Mouse (Mus musculus) MEL (cell line): Measurements from ENCODE around the gene Psme2. TPM values are rescaled to one million over a fixed set of nuclear protein-coding genes. Genes with fewer than 3 reads are reported as not detected.
A peak's percentile ranks its signal among the peaks of the same experiment; 100 is the strongest.

Source experiments
- DNase-seq: peaks from one replicate; pipeline ENCODE4 v3.0.0; 2011; ENCODE audit warnings: low read depth, low spot score
- H3K27ac ChIP-seq: 2 replicates; pipeline ENCODE4 v1.5.1; 2012; ENCODE audit warnings: low read depth, mild to moderate bottlenecking, control low read depth, low read length, moderate library complexity; ENCODE audit not compliant: control insufficient read depth
- H3K27me3 ChIP-seq, 2 experiments: fragments of 150-350 bp in 1 of 2; sonication (generic) in 1 of 2; 2 replicates each; pipeline ENCODE4 v1.6.1; 2012; ENCODE audit warnings: low read length in 2 of 2, mild to moderate bottlenecking in 2 of 2, improper control_type of control experiment in 1 of 2, moderate library complexity in 1 of 2; ENCODE audit not compliant: insufficient read depth in 2 of 2, control insufficient read depth in 1 of 2
- H3K36me3 ChIP-seq, 2 experiments: 2 replicates each; pipeline ENCODE4 v1.6.1; 2012 to 2014; ENCODE audit warnings: low read length in 2 of 2, improper control_type of control experiment in 1 of 2, inconsistent platforms in 1 of 2, mild to moderate bottlenecking in 1 of 2; ENCODE audit not compliant: insufficient read depth in 2 of 2, control insufficient read depth in 1 of 2
- H3K4me1 ChIP-seq, 2 experiments: fragments of 150-350 bp in 1 of 2; sonication (generic) in 1 of 2; 2 replicates each; pipeline ENCODE4 v1.6.1; 2012; ENCODE audit warnings: low read length in 2 of 2, improper control_type of control experiment in 1 of 2, mild to moderate bottlenecking in 1 of 2; ENCODE audit not compliant: insufficient read depth in 2 of 2, control insufficient read depth in 1 of 2
- H3K4me3 ChIP-seq, 2 experiments: fragments of 150-350 bp in 1 of 2; sonication (generic) in 1 of 2; 2 replicates each; pipeline ENCODE4 v1.5.1; 2012; ENCODE audit warnings: low read depth in 2 of 2, low read length in 2 of 2, mild to moderate bottlenecking in 2 of 2, moderate library complexity in 2 of 2, control low read depth in 1 of 2, improper control_type of control experiment in 1 of 2; ENCODE audit not compliant: control insufficient read depth in 1 of 2, insufficient read depth in 1 of 2
- H3K79me2 ChIP-seq: 2 replicates; pipeline ENCODE4 v1.6.1; 2012; ENCODE audit warnings: mild to moderate bottlenecking, low read length, moderate library complexity; ENCODE audit not compliant: control insufficient read depth, poor library complexity, insufficient read depth
- H3K9ac ChIP-seq: 2 replicates; pipeline ENCODE4 v1.6.1; 2012; ENCODE audit warnings: low read depth, mild to moderate bottlenecking, control low read depth, low read length, moderate library complexity; ENCODE audit not compliant: control insufficient read depth, poor library complexity, severe bottlenecking
- H3K9me3 ChIP-seq: fragments of 150-350 bp; sonication (generic); replicated peaks from 2 replicates; pipeline ENCODE4 v1.6.1; 2012; ENCODE audit warnings: mild to moderate bottlenecking, low read length, improper control_type of control experiment, moderate library complexity; ENCODE audit not compliant: insufficient read depth
- BHLHE40 ChIP-seq: IDR thresholded peaks from 2 replicates; pipeline ENCODE4 v1.6.1; 2012; ENCODE audit warnings: low read depth, mild to moderate bottlenecking, inconsistent platforms, low read length, improper control_type of control experiment, borderline replicate concordance
- CHD1 ChIP-seq: IDR thresholded peaks from 2 replicates; pipeline ENCODE4 v1.6.1; 2012; ENCODE audit warnings: low read depth, mild to moderate bottlenecking, inconsistent platforms, low read length, improper control_type of control experiment
- CHD2 ChIP-seq: IDR thresholded peaks from 2 replicates; pipeline ENCODE4 v1.6.1; 2011; ENCODE audit warnings: low read length, improper control_type of control experiment
- CTCF ChIP-seq, 3 experiments: IDR thresholded peaks in 2 of 3; conservative IDR thresholded peaks in 1 of 3; 2 replicates each; pipeline ENCODE4 v1.5.1; 2011 to 2012; ENCODE audit warnings: low read length in 3 of 3, low read depth in 2 of 3, mild to moderate bottlenecking in 2 of 3, improper control_type of control experiment in 1 of 3, inconsistent platforms in 1 of 3, mixed read lengths in 1 of 3, moderate library complexity in 1 of 3; ENCODE audit not compliant: control insufficient read depth in 1 of 3, insufficient read depth in 1 of 3, poor library complexity in 1 of 3, severe bottlenecking in 1 of 3
- E2F4 ChIP-seq: IDR thresholded peaks from 2 replicates; pipeline ENCODE4 v1.6.1; 2011; ENCODE audit warnings: low read depth, low read length, improper control_type of control experiment, borderline replicate concordance
- ELF1 ChIP-seq: IDR thresholded peaks from 2 replicates; pipeline ENCODE4 v1.6.1; 2014; ENCODE audit warnings: low read depth, mild to moderate bottlenecking, inconsistent platforms, low read length, improper control_type of control experiment, moderate library complexity
- EP300 ChIP-seq, 2 experiments: IDR thresholded peaks; 2 replicates each; pipeline ENCODE4 v1.6.1; 2011; ENCODE audit warnings: improper control_type of control experiment in 2 of 2, low read length in 2 of 2, low read depth in 1 of 2, mild to moderate bottlenecking in 1 of 2
- ETS1 ChIP-seq: IDR thresholded peaks from 2 replicates; pipeline ENCODE4 v1.6.1; 2012; ENCODE audit warnings: low read depth, mild to moderate bottlenecking, inconsistent platforms, low read length, improper control_type of control experiment, moderate library complexity
- GATA1 ChIP-seq: IDR thresholded peaks from 2 replicates; pipeline ENCODE4 v1.6.1; 2011; ENCODE audit warnings: low read depth, low read length, improper control_type of control experiment
- HCFC1 ChIP-seq: IDR thresholded peaks from 2 replicates; pipeline ENCODE4 v1.6.1; 2012; ENCODE audit warnings: low read depth, mild to moderate bottlenecking, inconsistent platforms, low read length, improper control_type of control experiment, moderate library complexity
- JUND ChIP-seq: IDR thresholded peaks from 2 replicates; pipeline ENCODE4 v1.6.1; 2011; ENCODE audit warnings: low read depth, mild to moderate bottlenecking, improper control_type of control experiment, low read length
- MAFK ChIP-seq: IDR thresholded peaks from 2 replicates; pipeline ENCODE4 v1.6.1; 2011; ENCODE audit warnings: low read depth, mild to moderate bottlenecking, low read length, improper control_type of control experiment, borderline replicate concordance
- MAX ChIP-seq: IDR thresholded peaks from 2 replicates; pipeline ENCODE4 v1.6.1; 2011; ENCODE audit warnings: low read length, improper control_type of control experiment
- MAZ ChIP-seq: IDR thresholded peaks from 2 replicates; pipeline ENCODE4 v1.6.1; 2012; ENCODE audit warnings: low read depth, mild to moderate bottlenecking, inconsistent platforms, low read length, improper control_type of control experiment
- MEF2A ChIP-seq: IDR thresholded peaks from 2 replicates; pipeline ENCODE4 v1.6.1; 2014; ENCODE audit warnings: low read depth, mild to moderate bottlenecking, inconsistent platforms, low read length, improper control_type of control experiment; ENCODE audit not compliant: poor library complexity, insufficient replicate concordance, severe bottlenecking; ENCODE audit errors: extremely low read depth
- MXI1 ChIP-seq: IDR thresholded peaks from 2 replicates; pipeline ENCODE4 v1.6.1; 2011; ENCODE audit warnings: mild to moderate bottlenecking, low read depth, low read length, improper control_type of control experiment
- MYB ChIP-seq: IDR thresholded peaks from 2 replicates; pipeline ENCODE4 v1.6.1; 2011; ENCODE audit warnings: mild to moderate bottlenecking, low read depth, low read length, improper control_type of control experiment
- NELFE ChIP-seq: IDR thresholded peaks from 2 replicates; pipeline ENCODE4 v1.6.1; 2011; ENCODE audit warnings: low read depth, low read length, improper control_type of control experiment
- NRF1 ChIP-seq: IDR thresholded peaks from 2 replicates; pipeline ENCODE4 v1.6.1; 2014; ENCODE audit warnings: low read depth, mild to moderate bottlenecking, inconsistent platforms, low read length, improper control_type of control experiment, moderate library complexity; ENCODE audit not compliant: poor library complexity, insufficient read depth, severe bottlenecking
- POLR2A ChIP-seq, 2 experiments: IDR thresholded peaks; 2 replicates each; pipeline ENCODE4 v1.6.1; 2011 to 2012; ENCODE audit warnings: low read length in 2 of 2, mild to moderate bottlenecking in 2 of 2, control low read depth in 1 of 2, improper control_type of control experiment in 1 of 2, low read depth in 1 of 2, moderate library complexity in 1 of 2; ENCODE audit not compliant: control insufficient read depth in 1 of 2, insufficient read depth in 1 of 2, poor library complexity in 1 of 2
- POLR2AphosphoS2 ChIP-seq: IDR thresholded peaks from 2 replicates; pipeline ENCODE4 v1.6.1; 2011; ENCODE audit warnings: low read length, improper control_type of control experiment
- POLR2AphosphoS5 ChIP-seq: IDR thresholded peaks from 2 replicates; pipeline ENCODE4 v1.6.1; 2012; ENCODE audit warnings: low read depth, borderline replicate concordance, mild to moderate bottlenecking, inconsistent platforms, low read length, moderate library complexity, mixed read lengths
- RAD21 ChIP-seq: IDR thresholded peaks from 2 replicates; pipeline ENCODE4 v1.6.1; 2011; ENCODE audit warnings: mild to moderate bottlenecking, low read depth, low read length, improper control_type of control experiment
- RCOR1 ChIP-seq: IDR thresholded peaks from 2 replicates; pipeline ENCODE4 v1.6.1; 2012; ENCODE audit warnings: low read depth, mild to moderate bottlenecking, inconsistent platforms, low read length, improper control_type of control experiment
- SIN3A ChIP-seq: IDR thresholded peaks from 2 replicates; pipeline ENCODE4 v1.6.1; 2012; ENCODE audit warnings: low read length, improper control_type of control experiment, inconsistent platforms
- SMC3 ChIP-seq: IDR thresholded peaks from 2 replicates; pipeline ENCODE4 v1.6.1; 2011; ENCODE audit warnings: low read depth, low read length, improper control_type of control experiment
- TAL1 ChIP-seq: IDR thresholded peaks from 2 replicates; pipeline ENCODE4 v1.6.1; 2012; ENCODE audit warnings: mild to moderate bottlenecking, inconsistent platforms, low read length, moderate library complexity, mixed read lengths
- TBP ChIP-seq: IDR thresholded peaks from 2 replicates; pipeline ENCODE4 v1.8.0; 2011; ENCODE audit warnings: low read depth, low read length, improper control_type of control experiment
- UBTF ChIP-seq: IDR thresholded peaks from 2 replicates; pipeline ENCODE4 v1.6.1; 2012; ENCODE audit warnings: low read depth, mild to moderate bottlenecking, inconsistent platforms, low read length, improper control_type of control experiment, moderate library complexity, borderline replicate concordance; ENCODE audit not compliant: insufficient read depth
- USF1 ChIP-seq: IDR thresholded peaks from 2 replicates; pipeline ENCODE4 v1.6.1; 2014; ENCODE audit warnings: low read depth, mild to moderate bottlenecking, inconsistent platforms, low read length, improper control_type of control experiment, moderate library complexity
- USF2 ChIP-seq, 2 experiments: IDR thresholded peaks; 2 replicates each; pipeline ENCODE4 v1.6.1; 2011 to 2012; ENCODE audit warnings: improper control_type of control experiment in 2 of 2, low read length in 2 of 2, borderline replicate concordance in 1 of 2, inconsistent platforms in 1 of 2, low read depth in 1 of 2, mild to moderate bottlenecking in 1 of 2; ENCODE audit not compliant: insufficient read depth in 1 of 2
- ZKSCAN1 ChIP-seq: IDR thresholded peaks from 2 replicates; pipeline ENCODE4 v1.6.1; 2012; ENCODE audit warnings: low read depth, mild to moderate bottlenecking, inconsistent platforms, low read length, improper control_type of control experiment, moderate library complexity
- ZNF384 ChIP-seq: IDR thresholded peaks from 2 replicates; pipeline ENCODE4 v1.6.1; 2012; ENCODE audit warnings: low read depth, mild to moderate bottlenecking, inconsistent platforms, low read length, improper control_type of control experiment
- polyA plus RNA-seq, 2 experiments: library from polyadenylated mRNA; stranded (reverse) in 1 of 2; unstranded in 1 of 2; fragments of >175 nt in 1 of 2; fragments of >200 nt in 1 of 2; gene quantifications; 2 replicates each; pipeline versions ENCODE4 v1.2.1 to v1.2.4; 2012; ENCODE audit warnings: low replicate concordance in 2 of 2, low read depth in 1 of 2; ENCODE audit not compliant: insufficient read length in 2 of 2, insufficient read depth in 1 of 2, missing spikeins in 1 of 2
- total RNA-seq: library from RNA; depleted of rRNA; stranded (reverse); fragments of 300-350 nt; gene quantifications from 2 replicates; pipeline ENCODE4 v1.2.3, GENCODE M21; 2012

Psme2 gene
- total and polyA plus RNA-seq, 3 experiments: 143 to 231 TPM; not detected in 1

DNA sequence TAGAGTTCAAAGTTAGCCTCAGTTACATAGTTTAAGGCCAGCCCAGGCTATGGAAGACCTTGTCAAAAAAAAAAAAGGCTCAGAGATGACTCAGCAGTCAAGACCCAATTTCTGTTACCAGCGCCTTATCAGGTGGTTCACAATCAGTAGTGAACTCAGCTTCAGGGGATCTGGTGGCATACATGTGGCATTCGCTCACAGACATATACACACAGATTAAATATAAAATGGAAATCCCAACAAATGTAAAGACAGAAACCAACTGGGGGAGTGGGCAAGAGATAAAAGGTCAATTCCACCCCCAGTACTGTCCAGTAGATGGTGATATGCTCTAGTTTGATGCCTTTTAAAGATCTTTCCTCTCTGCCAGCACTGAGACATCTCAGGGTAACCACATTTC lies 4.8 kb downstream of the Psme2 start (continued):
- TF ChIP-seq TAL1 (peak; percentile 33; the same call in 1 of the 2 replicates), CHD1 (no peak), TBP (no peak), UBTF (no peak), CHD2 (no peak), POLR2AphosphoS5 (no peak), MXI1 (peak; percentile 77; the same call in 1 of the 2 replicates), USF1 (no peak), ELF1 (no peak; the same call in 1 of the 2 replicates), ZKSCAN1 (peak; percentile 76; the same call in 1 of the 2 replicates), NELFE (no peak), USF2 (IDR thresholded peaks at IDR 0.05; ENCODE audit: borderline replicate concordance in 1 of 2, insufficient read depth in 1 of 2, low read depth in 1 of 2, low read length in 2 of 2) (no peak), SMC3 (no peak), MAFK (peak; percentile 95)

GRCm38 (mm10) chr14:55585566-55585960 lies 5.3 kb downstream of the Psme2 start:
- Histone ChIP-seq H3K79me2 (peaks cover 12% of the 10 kb centered on the region), H3K27me3 (no peaks in the 10 kb centered on the region), H3K9ac (peak overlapping the region; percentile 73), H3K27ac (peak overlapping the region; percentile 100), H3K4me1 (peaks cover 3 to 41% of the 10 kb centered on the region in 2 experiments), H3K9me3 (no peaks in the 10 kb centered on the region), H3K36me3 (peaks cover 0 to 34% of the 10 kb centered on the region in 2 experiments; a peak in 2 of 4 replicates), H3K4me3 (peak overlapping the region; percentile 78 to 82)
- DNase-seq: peak; percentile 81
- TF ChIP-seq JUND: 0 out of 2 replicates have a peak, but pooled peaks have one; percentile 24
- peak; percentile 96 for TF ChIP-seq GATA1
- no peak for TF ChIP-seq UBTF
- TF ChIP-seq BHLHE40: 0 out of 2 replicates have a peak, but pooled peaks have one; percentile 10
- TF ChIP-seq ETS1: peak; percentile 75
- peak; percentile 60; the same call in 1 of the 2 replicates for TF ChIP-seq RCOR1
- TF ChIP-seq MAX: no peak; the same call in 1 of the 2 replicates
- TF ChIP-seq NELFE: no peak; the same call in 1 of the 2 replicates
- TF ChIP-seq NRF1: no peak
- no peak for TF ChIP-seq CTCF (IDR thresholded peaks at IDR 0.05 in 2 of 3, conservative IDR thresholded peaks at IDR 0.05 in 1 of 3; ENCODE audit: control insufficient read depth in 1 of 3, insufficient read depth in 1 of 3, low read depth in 2 of 3, low read length in 3 of 3, poor library complexity in 1 of 3, severe bottlenecking in 1 of 3)
- TF ChIP-seq MYB: peak; percentile 88
- no peak for TF ChIP-seq MXI1
- TF ChIP-seq POLR2AphosphoS2: no peak
- TF ChIP-seq SMC3: no peak
- TF ChIP-seq MAZ: no peak
- TF ChIP-seq RAD21: no peak
- TF ChIP-seq TBP: peak; percentile 68; the same call in 1 of the 2 replicates
- TF ChIP-seq HCFC1: no peak
- no peak for TF ChIP-seq MEF2A
- no peak for TF ChIP-seq USF2 (IDR thresholded peaks at IDR 0.05; ENCODE audit: borderline replicate concordance in 1 of 2, insufficient read depth in 1 of 2, low read depth in 1 of 2, low read length in 2 of 2)
- TF ChIP-seq EP300 (IDR thresholded peaks at IDR 0.05; ENCODE audit: low read depth in 1 of 2, low read length in 2 of 2): peak; percentile 89 to 92
- no peak; the same call in 1 of the 2 replicates for TF ChIP-seq ELF1
- no peak; a peak in 1 of 4 replicates for TF ChIP-seq POLR2A (IDR thresholded peaks at IDR 0.05; ENCODE audit: control insufficient read depth in 1 of 2, insufficient read depth in 1 of 2, low read depth in 1 of 2, low read length in 2 of 2, poor library complexity in 1 of 2)
- TF ChIP-seq ZNF384: no peak
- TF ChIP-seq SIN3A: peak; percentile 34; the same call in 1 of the 2 replicates
- no peak for TF ChIP-seq E2F4
